Mouse (Mus musculus): ENCODE data around the gene Kif14. TPM values are rescaled to one million over a fixed set of nuclear protein-coding genes. Genes with fewer than 3 reads are reported as not detected.

The Kif14 gene
- polyA plus RNA-seq, 1 experiment from 2014 or later, result 12.8 TPM

DNA sequence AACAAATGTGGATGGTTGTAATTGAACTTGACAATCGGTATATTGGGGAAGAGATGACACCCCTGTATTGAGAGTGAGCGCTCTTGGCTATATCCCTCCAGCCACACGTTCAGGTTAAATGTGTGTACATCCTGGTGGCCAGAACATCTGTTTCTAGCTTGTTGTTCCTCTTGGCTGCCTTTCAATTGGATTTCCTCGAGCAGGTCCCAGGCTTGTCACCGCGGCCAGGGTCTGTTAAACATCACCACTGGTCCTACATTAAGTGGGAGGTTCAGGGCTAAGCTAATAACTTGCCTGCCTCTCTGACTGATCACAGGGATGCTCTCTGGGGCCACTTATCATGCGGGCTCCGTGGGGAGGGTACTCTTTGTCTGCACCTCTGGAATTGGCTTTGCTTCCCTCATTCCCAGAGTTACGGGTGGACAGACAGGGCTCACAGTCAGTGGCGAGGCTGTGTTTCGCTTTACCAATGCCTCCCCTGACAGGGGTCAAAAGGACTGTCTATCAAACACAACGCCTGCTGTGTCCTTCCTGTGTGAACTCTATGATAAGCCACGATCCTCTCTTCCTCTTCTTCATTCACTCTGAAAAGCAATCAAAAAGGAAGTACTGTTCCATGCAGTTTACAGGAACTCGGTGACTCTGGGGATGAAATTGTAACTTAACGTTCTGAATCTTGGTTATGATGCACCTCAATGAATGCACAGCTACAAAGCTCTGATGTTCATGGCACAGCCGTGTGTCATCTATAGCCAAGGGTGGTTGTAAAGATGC is 111.9 kb downstream of the Kif14 start:
- H3K9ac ChIP-seq (ENCODE audit: low read length), result no peak overlapping the region
- no peaks in the 10 kb centered on the region; the same call in 1 of the 2 replicates for H3K27me3 ChIP-seq (ENCODE audit: control insufficient read depth, insufficient read depth, low read length)
- H3K9me3 ChIP-seq (ENCODE audit: control insufficient read depth, low read length), result no peaks in the 10 kb centered on the region
- H3K4me2 ChIP-seq (ENCODE audit: low read depth, low read length, severe bottlenecking), result no peak overlapping the region
- no peaks in the 10 kb centered on the region for H3K36me3 ChIP-seq (ENCODE audit: control insufficient read depth, insufficient read depth, low read length)
- no peak overlapping the region for H3K27ac ChIP-seq (ENCODE audit: low read depth, low read length)
- ATAC-seq (replicated peaks; ENCODE audit: low FRiP score) (no peak), DNase-seq (ENCODE audit: low spot score) (no peak)
- H3K4me1 ChIP-seq (replicated peaks; ENCODE audit: control insufficient read depth, insufficient read depth, low read length), result no peaks in the 10 kb centered on the region
- 48% methylated on average over 16 of the region's 16 CpGs for WGBS
- H3K4me3 ChIP-seq (ENCODE audit: low read depth, low read length), result no peak overlapping the region

DNA sequence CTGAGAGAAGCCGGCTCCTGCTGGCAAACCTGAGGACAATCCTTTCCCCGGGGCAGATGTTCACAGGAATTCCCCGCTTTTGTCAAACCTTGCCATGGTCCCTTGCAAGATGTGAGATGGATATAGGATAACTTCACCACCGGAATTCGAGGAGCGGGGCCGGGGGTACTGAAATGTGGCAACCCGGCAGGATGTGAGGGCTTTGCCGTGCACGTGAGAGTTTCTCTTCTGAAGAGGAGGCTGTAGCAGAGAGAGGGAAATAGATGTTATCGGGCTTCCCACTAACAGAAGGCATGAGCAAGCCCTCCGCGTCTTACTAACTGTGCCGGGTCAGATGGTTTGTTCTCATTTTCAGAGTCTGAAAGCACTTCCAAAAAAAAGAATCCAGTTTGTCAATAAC is 113.2 kb downstream of the Kif14 start:
- no peak overlapping the region for H3K27ac ChIP-seq (ENCODE audit: low read depth, low read length)
- H3K4me3 ChIP-seq (ENCODE audit: low read depth, low read length), result no peak overlapping the region
- H3K9me3 ChIP-seq (ENCODE audit: control insufficient read depth, low read length), result no peaks in the 10 kb centered on the region
- H3K36me3 ChIP-seq (ENCODE audit: control insufficient read depth, insufficient read depth, low read length), result no peaks in the 10 kb centered on the region
- no peak overlapping the region for H3K9ac ChIP-seq (ENCODE audit: low read length)
- no peak overlapping the region for H3K4me2 ChIP-seq (ENCODE audit: low read depth, low read length, severe bottlenecking)
- H3K27me3 ChIP-seq (ENCODE audit: control insufficient read depth, insufficient read depth, low read length), result no peaks in the 10 kb centered on the region; the same call in 1 of the 2 replicates
- 81% methylated on average over 14 of the region's 14 CpGs for WGBS
- H3K4me1 ChIP-seq (replicated peaks; ENCODE audit: control insufficient read depth, insufficient read depth, low read length), result 0 out of 2 replicates have a peak, but pooled peaks cover 2% of the 10 kb centered on the region
- no peak for ATAC-seq (replicated peaks; ENCODE audit: low FRiP score)
- no peak for DNase-seq (ENCODE audit: low spot score)

GRCm38 (mm10) chr1:136580266-136580665 is 114.1 kb downstream of the Kif14 start:
- WGBS, result 94% methylated on average over 8 of the region's 8 CpGs
- Histone ChIP-seq H3K27me3 (ENCODE audit: control insufficient read depth, insufficient read depth, low read length) (no peaks in the 10 kb centered on the region; the same call in 1 of the 2 replicates), H3K4me1 (replicated peaks; ENCODE audit: control insufficient read depth, insufficient read depth, low read length) (0 out of 2 replicates have a peak, but pooled peaks cover 2% of the 10 kb centered on the region), H3K27ac (ENCODE audit: low read depth, low read length) (no peak overlapping the region), H3K4me3 (ENCODE audit: low read depth, low read length) (no peak overlapping the region), H3K4me2 (ENCODE audit: low read depth, low read length, severe bottlenecking) (no peak overlapping the region), H3K36me3 (ENCODE audit: control insufficient read depth, insufficient read depth, low read length) (no peaks in the 10 kb centered on the region), H3K9me3 (ENCODE audit: control insufficient read depth, low read length) (no peaks in the 10 kb centered on the region), H3K9ac (ENCODE audit: low read length) (no peak overlapping the region)
- ATAC-seq (replicated peaks; ENCODE audit: low FRiP score), result no peak
- no peak for DNase-seq (ENCODE audit: low spot score)

Other genes with a start within 250 kb of the Kif14 start
- gene Inava, start 232.1 kb upstream of the Kif14 start, polyA plus RNA-seq (2014; fragmentation: Nextera tagmentation; extraction: Ambion mirVana), result 19.5 and 19.8 TPM in 2 replicates
- not detected in 2 replicates for gene Gpr25, start 205.5 kb upstream of the Kif14 start, polyA plus RNA-seq (2014; fragmentation: Nextera tagmentation; extraction: Ambion mirVana)
- 28.4 and 29.1 TPM in 2 replicates for gene Camsap2, start 120.2 kb upstream of the Kif14 start, polyA plus RNA-seq (2014; fragmentation: Nextera tagmentation; extraction: Ambion mirVana)
- gene Ddx59, start 51.1 kb upstream of the Kif14 start, polyA plus RNA-seq (2014; fragmentation: Nextera tagmentation; extraction: Ambion mirVana), result 19.2 and 21.7 TPM in 2 replicates
- 35.6 and 35.9 TPM in 2 replicates for gene Zfp281, start 158.6 kb downstream of the Kif14 start, polyA plus RNA-seq (2014; fragmentation: Nextera tagmentation; extraction: Ambion mirVana)

Data from forebrain, embryonic 11.5 days (tissue).